Mouse (Mus musculus): ENCODE results near the gene Lbh.

GRCm38 (mm10) chr17:72967371-72968175, 49.5 kb downstream of the Lbh start:
- TF ChIP-seq GATA1 (IDR thresholded peaks at IDR 0.05; ENCODE audit: low read length) (no peak), TAL1 (IDR thresholded peaks at IDR 0.05; ENCODE audit: low read length) (no peak)

Measured in erythroblast, embryonic 14.5 days (primary cell).